Mouse (Mus musculus) WW6 (cell line): ENCODE data around the gene Rdh16f1.
A peak's percentile ranks its signal among the peaks of the same experiment; 100 is the strongest.
"Not testable (repeated sequence)": the region's sequence is repeated elsewhere in the genome, so short reads cannot be mapped to it uniquely, and the experiment has no call there.

Source experiments
- DNase-seq: peaks from one replicate; pipeline ENCODE4 v3.0.0-alpha.2; 2013; ENCODE audit warnings: low read depth, low spot score

Gene Rdh16f1

GRCm38 (mm10) chr10:127748847-127749612 lies 10.6 kb upstream of the Rdh16f1 start:
- no peak for DNase-seq

DNA sequence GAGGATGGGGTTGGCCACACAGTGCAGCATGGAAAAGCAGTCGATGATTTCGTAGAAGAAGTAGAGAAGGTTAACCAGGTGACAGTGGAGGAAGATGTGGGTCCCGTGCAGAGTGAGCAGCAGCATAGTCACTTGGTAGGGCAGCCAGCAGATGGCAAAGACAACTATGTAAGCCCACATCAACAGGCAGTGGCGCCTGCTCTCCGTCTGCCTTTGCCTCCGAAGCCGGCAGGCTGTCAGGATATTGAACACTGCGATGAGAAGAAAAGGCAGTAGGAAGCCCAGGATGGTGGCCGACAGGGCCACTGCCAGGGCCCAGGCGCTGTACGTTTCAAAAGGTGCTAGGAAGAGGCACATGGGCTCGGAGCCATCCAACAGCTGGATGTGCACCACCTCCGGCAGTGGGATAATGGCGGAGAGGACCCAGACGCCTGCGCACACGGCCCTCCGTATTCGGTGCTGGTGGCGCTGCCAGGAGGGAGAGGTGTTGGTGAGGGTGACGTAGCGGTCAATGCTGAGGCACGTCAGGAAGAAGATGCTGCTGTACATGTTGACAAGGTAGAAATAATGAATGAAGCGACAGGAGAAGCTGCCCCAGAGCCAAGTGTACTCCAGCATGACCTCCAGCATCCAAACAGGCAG lies 9.3 kb upstream of the Rdh16f1 start:
- no peak for DNase-seq

DNA sequence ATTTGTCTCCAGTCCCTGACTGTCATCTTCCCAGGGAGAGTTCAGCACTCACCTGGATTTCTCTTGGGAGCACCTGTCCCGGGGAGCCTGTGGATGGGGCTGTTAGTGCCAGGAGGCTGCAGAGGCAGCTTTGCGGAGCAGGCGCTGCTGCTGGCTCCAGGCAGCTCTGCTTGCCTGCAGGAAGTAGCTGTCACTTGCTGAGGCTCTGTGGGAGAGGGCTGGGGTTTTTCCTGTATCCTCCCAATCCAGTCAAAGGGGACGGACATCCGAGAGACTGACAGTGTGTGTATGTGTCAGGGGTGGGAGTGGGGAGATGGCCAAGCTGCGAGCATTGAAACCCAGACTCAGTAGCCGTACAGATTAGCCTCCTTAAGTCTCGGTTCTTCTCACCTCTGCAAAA lies 8.0 kb upstream of the Rdh16f1 start, which contains the start of gene Gpr182:
TSS of gene Gpr182 (minus strand) at position 185 of the 400 bp plus-strand sequence.
- DNase-seq, result no peak

DNA sequence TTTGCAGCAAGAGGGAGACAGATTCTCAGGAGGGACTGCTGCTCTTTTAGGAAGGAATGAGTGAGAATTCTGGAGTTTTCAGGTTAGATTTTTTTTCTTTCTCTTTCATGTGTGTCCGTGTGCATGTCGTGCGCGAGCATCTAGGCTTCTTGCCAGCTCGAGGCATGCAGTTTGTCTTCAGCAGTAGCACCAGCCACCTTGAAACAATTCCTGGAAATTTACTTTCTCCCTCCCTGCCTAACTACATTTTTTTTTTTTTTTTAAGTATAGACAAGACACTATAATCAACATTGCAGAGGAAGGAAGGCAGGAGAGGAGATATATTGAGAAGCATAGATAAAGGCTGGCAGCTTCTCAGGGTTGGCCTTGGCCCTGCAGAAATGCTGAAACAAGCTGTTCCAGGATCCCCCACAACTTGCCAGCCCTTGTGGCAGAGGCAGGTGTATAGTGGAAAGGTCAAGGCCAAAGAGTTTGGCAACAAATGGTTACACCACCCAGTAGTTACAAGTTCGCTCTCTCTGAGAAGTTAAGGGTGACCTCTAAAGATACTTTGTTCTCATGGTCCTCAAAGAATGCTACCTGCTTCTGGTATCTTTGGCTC lies 4.9 kb upstream of the Rdh16f1 start:
- DNase-seq, result no peak

DNA sequence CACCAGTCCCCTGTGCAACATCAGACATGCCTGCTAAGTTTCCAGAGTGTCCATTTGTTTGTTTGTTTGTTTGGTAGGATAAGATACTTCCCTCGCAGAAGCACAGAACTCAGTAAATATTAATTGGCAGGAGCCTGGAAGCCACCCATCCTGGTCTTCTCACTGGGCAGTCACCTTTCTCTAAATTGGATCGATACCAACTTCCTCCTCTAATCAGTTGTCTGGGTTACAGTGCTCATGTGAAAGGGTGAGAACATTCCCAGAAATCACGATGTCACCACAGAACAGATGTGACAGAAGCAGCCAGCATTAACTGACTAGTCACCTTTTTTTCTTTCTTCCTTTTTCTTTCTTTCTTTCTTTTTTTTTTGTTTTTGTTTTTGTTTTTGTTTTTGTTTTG lies 4.3 kb upstream of the Rdh16f1 start:
- no peak for DNase-seq

GRCm38 (mm10) chr10:127755770-127756468 lies 3.7 kb upstream of the Rdh16f1 start:
- DNase-seq, result no peak

- not testable (repeated sequence) for DNase-seq
Measured at GRCm38 (mm10) chr10:127762926-127763325, 3.3 kb downstream of the Rdh16f1 start.

DNA sequence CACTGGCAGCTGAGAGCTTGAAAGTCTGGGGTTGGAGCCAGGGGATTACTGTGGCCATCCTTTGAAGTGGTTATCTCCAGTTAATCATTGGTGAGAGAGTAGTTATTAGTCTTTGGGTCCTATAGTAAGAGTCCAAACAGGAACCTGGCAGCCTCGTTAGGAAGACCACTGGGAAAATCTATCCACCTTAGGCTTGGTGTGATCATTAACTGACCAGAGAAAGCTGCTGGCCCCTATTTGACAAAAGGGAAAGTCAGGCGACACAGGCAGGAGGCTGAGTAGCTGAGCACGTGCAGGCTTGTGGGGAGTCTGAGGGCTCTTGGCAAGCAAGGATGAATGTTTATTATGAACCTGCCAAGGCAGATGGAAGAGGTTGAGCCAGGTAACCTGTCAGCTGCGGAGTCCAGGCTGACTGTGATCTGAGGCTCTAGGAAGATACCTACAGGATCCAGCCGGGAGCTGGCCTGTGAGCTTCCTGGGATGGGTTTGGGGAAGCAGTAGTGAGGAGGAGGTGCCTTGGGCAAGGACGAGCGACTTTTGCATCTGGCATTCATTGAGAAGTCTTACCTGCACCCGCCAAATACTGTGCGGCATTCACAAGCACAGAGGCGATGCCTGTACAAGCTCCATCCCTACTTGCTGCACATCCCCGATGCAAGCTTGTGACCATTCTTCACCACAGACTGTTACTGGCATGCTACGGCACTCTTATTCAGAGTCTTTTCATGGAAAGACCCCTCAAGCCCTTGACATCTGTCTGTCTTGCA lies 4.5 kb downstream of the Rdh16f1 start:
- no peak for DNase-seq

DNA sequence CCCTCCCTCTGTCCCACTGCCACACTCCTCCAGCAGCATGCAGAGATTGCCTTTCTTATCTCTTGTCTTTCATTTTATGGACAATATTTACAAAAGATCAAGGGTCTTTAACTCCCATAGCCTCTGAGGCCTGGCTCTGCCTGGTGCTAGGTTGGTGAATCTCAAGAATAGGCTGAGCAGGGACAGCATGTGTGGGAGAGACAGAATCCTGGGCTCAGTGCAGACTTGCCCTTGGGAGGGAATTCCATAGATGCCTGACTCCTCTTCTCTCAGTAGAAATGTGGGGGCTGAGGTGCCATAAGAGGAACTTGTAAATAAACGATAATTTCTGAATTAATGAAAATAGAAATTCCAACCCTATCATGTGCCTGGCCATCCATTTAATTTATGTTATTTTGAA lies 7.0 kb downstream of the Rdh16f1 start:
- no peak for DNase-seq

DNA sequence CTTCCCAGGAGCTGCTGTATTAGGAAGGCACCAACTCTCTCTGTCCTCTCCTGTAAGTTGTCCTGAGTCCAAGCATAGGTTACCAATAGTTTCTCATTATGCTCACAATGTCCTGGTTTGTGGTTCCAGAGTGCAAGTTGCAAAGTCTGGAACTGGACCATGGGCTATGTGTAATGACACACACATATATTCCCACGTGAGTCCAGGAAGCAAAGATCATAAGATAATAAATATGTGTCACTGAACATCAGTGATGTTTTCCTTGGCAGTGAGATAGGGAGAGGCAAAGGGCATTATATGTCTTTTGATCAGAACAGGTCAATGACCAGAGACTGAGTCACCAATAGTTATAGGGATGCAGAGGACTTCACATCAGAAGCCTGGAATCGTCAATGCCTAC lies 16.4 kb downstream of the Rdh16f1 start, which contains the start of gene Rdh9:
TSS of gene Rdh9 (plus strand) at position 376 of the 400 bp plus-strand sequence.
- DNase-seq, result no peak

DNA sequence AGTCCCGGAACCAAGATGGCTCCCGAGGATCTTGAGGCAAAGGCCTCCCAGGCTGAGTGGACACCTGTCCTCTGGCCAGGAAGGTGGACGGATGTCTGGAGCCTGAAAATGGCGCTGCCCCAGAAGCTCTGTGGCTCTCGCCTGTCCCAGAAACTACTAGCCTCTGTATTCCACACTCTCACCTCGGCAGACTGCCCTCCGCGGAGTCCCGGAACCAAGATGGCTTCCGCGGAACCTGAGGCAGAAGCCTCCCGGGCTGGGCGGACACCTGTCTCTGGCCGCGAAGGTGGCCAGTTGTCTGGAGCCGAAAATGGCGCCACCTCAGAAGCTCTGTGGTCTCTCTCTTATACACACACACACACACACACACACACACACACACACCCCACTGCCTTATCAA lies 22.7 kb downstream of the Rdh16f1 start:
- DNase-seq, result not testable (repeated sequence)

GRCm38 (mm10) chr10:127785411-127785810 lies 25.8 kb downstream of the Rdh16f1 start:
- not testable (repeated sequence) for DNase-seq

DNA sequence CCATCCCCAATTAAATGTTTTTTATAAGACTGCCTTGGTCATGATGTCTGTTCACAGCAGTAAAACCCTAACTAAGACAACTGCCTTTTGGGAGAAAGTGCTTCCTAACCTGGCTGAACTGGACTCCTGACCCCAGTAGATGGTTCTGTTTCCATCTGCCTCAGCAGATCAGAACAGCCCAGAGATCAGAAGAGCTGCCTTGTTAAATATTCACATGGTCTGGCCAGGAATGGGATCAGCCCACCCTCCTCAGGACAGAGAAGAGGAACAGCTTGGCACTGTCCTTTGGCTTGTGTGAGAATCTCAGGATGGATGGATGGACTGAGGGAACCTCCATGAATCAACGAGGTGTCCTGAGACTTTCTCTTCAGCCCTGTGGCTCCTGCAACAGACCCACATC lies 39.7 kb downstream of the Rdh16f1 start:
- DNase-seq, result no peak

- no peak for DNase-seq
Measured at GRCm38 (mm10) chr10:127800891-127801290, 41.3 kb downstream of the Rdh16f1 start, which contains the start of gene Rdh16. Gene Rdh16 (plus strand): TSS chr10:127801152.

DNA sequence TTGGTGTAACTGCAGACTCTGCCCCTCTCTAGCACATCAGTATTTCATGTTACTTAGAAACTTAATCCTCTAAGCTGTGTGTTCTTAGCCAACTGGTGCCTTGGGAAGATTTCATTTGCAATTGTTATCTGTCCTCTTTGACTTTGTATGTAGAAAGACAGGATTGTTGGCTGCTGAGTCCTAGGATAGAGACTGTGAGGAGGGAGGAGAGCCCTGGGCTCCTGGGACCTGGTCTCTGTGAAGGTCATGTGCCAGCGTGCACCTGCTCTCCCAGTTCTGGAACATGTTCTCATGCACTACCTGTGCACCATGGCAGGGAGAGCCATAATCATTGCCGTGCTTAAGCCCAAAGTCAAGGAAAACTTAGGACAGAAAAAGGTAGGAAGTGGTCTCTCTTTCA lies 42.0 kb downstream of the Rdh16f1 start:
- no peak for DNase-seq

GRCm38 (mm10) chr10:127802236-127802635 lies 42.6 kb downstream of the Rdh16f1 start:
- no peak for DNase-seq

DNA sequence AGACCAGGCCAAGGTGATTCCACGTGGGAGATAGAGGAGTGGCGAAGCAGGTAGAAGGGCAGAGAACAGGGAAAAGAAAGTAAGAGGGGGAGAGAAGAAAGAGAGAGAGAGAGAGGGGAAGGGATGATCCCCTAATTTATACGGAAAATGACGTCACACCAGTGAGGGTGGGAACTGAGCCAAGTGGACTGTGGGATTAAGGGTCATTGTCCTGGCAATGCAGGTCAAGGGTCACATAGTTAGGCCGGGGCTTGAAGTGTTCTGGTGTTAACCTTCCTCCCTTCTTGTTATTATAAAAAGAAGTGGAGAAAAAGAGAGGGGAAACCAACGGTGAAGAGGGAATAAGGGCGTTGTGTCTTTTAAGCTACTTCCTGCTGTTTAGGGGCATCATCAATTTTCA lies 44.8 kb downstream of the Rdh16f1 start:
- DNase-seq, result no peak

GRCm38 (mm10) chr10:127815888-127816287 lies 56.3 kb downstream of the Rdh16f1 start:
- no peak for DNase-seq

GRCm38 (mm10) chr10:127817268-127817910 lies 57.8 kb downstream of the Rdh16f1 start:
- DNase-seq, result not testable (repeated sequence)

DNA sequence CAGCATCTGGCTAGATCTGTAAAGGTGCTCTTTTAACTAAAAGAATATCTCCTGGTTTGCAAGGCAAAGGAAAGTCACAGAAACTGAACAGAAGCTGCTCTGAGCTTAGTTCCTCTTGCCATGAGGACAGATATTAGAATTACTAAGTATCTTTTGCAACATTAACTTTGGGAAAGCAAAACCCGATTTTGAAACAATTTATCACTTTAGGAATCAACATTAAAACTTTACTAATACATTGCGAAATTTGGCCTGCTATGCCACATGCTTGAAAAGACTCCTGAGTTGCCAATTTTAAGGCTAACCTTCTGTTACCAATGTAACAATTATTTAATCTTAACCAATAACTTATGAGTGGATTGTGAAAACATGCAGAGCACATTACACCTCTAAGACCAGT lies 62.2 kb downstream of the Rdh16f1 start:
- DNase-seq, result not testable (repeated sequence)

DNA sequence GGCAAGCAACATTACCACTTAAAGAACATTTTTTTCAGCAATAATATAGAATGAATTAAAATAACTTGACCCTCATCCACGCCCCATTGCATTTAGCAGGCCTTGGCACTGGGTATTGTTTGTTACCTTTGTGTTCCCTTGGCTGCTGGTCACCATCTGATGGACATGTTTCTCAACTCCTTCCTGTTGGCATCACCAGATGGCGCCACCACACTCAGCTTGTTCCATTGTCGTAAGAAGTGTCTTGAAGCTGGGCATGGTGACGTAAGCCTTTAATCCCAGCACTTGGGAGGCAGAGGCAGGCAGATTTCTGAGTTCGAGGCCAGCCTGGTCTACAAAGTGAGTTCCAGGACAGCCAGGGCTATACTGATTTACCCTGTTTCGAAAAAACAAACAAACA lies 65.8 kb downstream of the Rdh16f1 start:
- DNase-seq, result peak; percentile 34
